Mouse (Mus musculus): Measurements from ENCODE around the gene Slc25a33. TPM values are rescaled to one million over a fixed set of nuclear protein-coding genes. Genes with fewer than 3 reads are reported as not detected.

Slc25a33 gene
- polyA plus RNA-seq, 1 experiment: 7.2 TPM

DNA sequence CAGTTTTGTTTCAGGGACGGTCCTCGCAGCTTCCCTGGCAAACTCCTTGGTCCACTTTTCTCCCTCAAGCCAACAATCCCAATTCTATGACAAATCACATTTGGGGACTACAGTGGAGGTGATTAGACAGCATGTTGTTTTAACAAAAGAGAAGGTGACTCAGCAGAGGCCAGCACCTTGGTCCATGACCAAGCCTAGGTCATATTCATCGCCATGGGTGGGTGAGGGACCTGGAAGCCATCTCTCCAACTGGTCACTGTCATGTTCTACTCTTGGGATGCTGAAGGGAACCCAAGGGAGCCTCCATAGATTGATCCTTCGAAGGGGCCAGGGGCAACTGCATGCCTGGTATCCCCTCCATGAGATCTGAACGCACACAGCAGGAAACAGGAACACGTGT lies 39.8 kb downstream of the Slc25a33 start:
- Histone ChIP-seq H3K27ac (ENCODE audit: control insufficient read depth, insufficient read depth, low read length) (no peak overlapping the region), H3K4me3 (ENCODE audit: control insufficient read depth, insufficient read depth, low read length) (no peak overlapping the region), H3K36me3 (ENCODE audit: control insufficient read depth, insufficient read depth, low read length) (peaks cover 4% of the 10 kb centered on the region; the same call in 1 of the 2 replicates), H3K27me3 (ENCODE audit: control insufficient read depth, insufficient read depth, low read length) (no peaks in the 10 kb centered on the region), H3K4me1 (replicated peaks; ENCODE audit: control insufficient read depth, insufficient read depth, low read length) (peaks cover 28% of the 10 kb centered on the region)
- no peak for DNase-seq
- TF ChIP-seq POLR2A (IDR thresholded peaks at IDR 0.05; ENCODE audit: control insufficient read depth, extremely low read depth, insufficient read depth, low read length, poor library complexity): no peak
- no peak for TF ChIP-seq CTCF (IDR thresholded peaks at IDR 0.05; ENCODE audit: borderline replicate concordance, control insufficient read depth, extremely low read depth, insufficient read depth, low read length, poor library complexity)
- WGBS: 97% methylated on average over 6 of the region's 6 CpGs

DNA sequence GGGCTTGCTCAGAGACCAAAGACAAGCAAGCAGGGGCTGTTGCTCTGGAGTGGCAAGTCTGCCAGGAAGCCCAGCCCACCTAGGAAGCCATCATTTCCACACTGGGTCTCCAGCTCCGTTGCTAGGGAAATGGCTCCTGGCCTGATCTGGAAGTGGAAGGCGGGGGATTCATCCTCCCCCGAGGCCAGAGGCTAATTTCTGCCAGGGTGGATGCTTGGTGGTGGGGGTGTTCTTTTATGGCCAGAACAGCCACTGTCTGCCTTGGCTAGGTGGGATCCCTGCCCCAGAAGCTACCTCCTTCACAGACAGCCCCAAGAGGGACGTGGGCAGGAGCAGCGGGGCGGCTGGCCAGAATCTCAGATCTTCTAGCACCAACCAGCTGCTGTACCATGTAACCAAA lies 40.3 kb downstream of the Slc25a33 start:
- H3K36me3 ChIP-seq (ENCODE audit: control insufficient read depth, insufficient read depth, low read length): peaks cover 4% of the 10 kb centered on the region; the same call in 1 of the 2 replicates
- H3K4me3 ChIP-seq (ENCODE audit: control insufficient read depth, insufficient read depth, low read length): no peak overlapping the region
- WGBS: 91% methylated on average over 6 of the region's 6 CpGs
- H3K27ac ChIP-seq (ENCODE audit: control insufficient read depth, insufficient read depth, low read length): no peak overlapping the region
- H3K4me1 ChIP-seq (replicated peaks; ENCODE audit: control insufficient read depth, insufficient read depth, low read length): peaks cover 28% of the 10 kb centered on the region
- TF ChIP-seq CTCF (IDR thresholded peaks at IDR 0.05; ENCODE audit: borderline replicate concordance, control insufficient read depth, extremely low read depth, insufficient read depth, low read length, poor library complexity): no peak
- TF ChIP-seq POLR2A (IDR thresholded peaks at IDR 0.05; ENCODE audit: control insufficient read depth, extremely low read depth, insufficient read depth, low read length, poor library complexity): no peak
- no peaks in the 10 kb centered on the region for H3K27me3 ChIP-seq (ENCODE audit: control insufficient read depth, insufficient read depth, low read length)
- no peak for DNase-seq

DNA sequence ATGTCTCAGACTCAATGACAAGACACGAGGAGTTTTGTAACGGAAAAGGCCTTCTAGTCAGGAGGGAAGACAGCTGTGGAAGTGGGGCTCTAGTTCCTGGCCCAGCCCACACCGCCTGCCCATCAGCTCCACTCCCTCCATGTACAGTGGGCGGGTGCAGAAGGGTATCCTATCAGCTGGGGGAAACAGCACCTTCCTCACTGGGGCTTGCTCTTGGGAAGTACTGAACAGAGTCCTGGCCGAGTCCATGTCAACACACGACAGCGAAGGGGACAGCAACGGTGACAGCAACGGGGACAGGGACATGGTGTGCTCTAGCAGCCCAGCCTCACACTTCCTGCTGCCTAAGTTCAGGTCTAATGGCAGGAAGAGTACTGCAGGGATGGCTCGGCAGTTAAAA lies 41.3 kb downstream of the Slc25a33 start:
- no peak for TF ChIP-seq POLR2A (IDR thresholded peaks at IDR 0.05; ENCODE audit: control insufficient read depth, extremely low read depth, insufficient read depth, low read length, poor library complexity)
- no peak for TF ChIP-seq CTCF (IDR thresholded peaks at IDR 0.05; ENCODE audit: borderline replicate concordance, control insufficient read depth, extremely low read depth, insufficient read depth, low read length, poor library complexity)
- 69% methylated on average over 10 of the region's 10 CpGs for WGBS
- Histone ChIP-seq H3K36me3 (ENCODE audit: control insufficient read depth, insufficient read depth, low read length) (peaks cover 4% of the 10 kb centered on the region; the same call in 1 of the 2 replicates), H3K27ac (ENCODE audit: control insufficient read depth, insufficient read depth, low read length) (no peak overlapping the region), H3K4me3 (ENCODE audit: control insufficient read depth, insufficient read depth, low read length) (no peak overlapping the region), H3K4me1 (replicated peaks; ENCODE audit: control insufficient read depth, insufficient read depth, low read length) (peaks cover 26% of the 10 kb centered on the region), H3K27me3 (ENCODE audit: control insufficient read depth, insufficient read depth, low read length) (no peaks in the 10 kb centered on the region)
- no peak for DNase-seq

DNA sequence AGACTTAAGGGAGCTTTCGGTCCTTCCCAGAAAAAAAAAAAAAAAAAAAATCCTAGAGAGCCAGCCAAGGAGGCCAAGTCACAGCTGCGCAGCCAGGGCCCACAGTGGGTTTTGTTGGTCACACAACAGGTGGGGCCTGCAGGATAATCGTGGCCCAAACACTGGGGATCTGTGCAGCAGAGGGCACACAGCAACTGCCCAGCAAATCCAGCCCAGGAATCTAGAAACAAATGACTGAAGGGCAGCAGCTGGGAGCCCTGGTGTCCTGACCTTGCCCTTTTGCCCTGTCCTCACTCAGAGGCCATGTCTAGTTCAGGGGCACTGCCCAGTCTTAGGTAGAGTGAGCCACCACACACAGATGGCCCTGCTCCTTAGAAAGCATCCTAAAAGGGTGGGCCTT lies 41.8 kb downstream of the Slc25a33 start:
- no peak for DNase-seq
- TF ChIP-seq CTCF (IDR thresholded peaks at IDR 0.05; ENCODE audit: borderline replicate concordance, control insufficient read depth, extremely low read depth, insufficient read depth, low read length, poor library complexity) (no peak), POLR2A (IDR thresholded peaks at IDR 0.05; ENCODE audit: control insufficient read depth, extremely low read depth, insufficient read depth, low read length, poor library complexity) (no peak)
- WGBS: 91% methylated on average over 3 of the region's 3 CpGs
- no peak overlapping the region for H3K27ac ChIP-seq (ENCODE audit: control insufficient read depth, insufficient read depth, low read length)
- no peaks in the 10 kb centered on the region for H3K27me3 ChIP-seq (ENCODE audit: control insufficient read depth, insufficient read depth, low read length)
- H3K36me3 ChIP-seq (ENCODE audit: control insufficient read depth, insufficient read depth, low read length): peaks cover 8% of the 10 kb centered on the region
- H3K4me3 ChIP-seq (ENCODE audit: control insufficient read depth, insufficient read depth, low read length): no peak overlapping the region
- H3K4me1 ChIP-seq (replicated peaks; ENCODE audit: control insufficient read depth, insufficient read depth, low read length): peaks cover 25% of the 10 kb centered on the region

DNA sequence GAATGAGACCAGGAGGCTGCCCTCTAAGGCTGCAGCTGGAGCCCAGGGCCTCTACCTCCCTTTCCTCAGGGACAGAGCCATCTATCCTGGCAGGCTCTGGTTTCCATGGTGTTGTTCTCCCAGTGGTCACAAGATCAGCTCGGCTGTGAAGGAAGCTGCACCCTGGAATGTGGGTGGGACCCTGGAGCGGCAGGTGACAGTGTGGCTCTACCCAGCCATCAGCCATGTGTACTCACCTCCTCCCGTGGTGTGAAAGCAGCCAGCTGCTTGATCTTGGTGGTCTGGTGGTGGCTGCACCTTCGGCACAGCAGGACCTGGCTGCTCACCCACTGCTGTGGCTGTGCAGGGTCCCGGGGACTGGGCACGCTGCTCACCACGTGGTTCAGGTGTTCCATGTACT lies 43.2 kb downstream of the Slc25a33 start:
- no peak for TF ChIP-seq POLR2A (IDR thresholded peaks at IDR 0.05; ENCODE audit: control insufficient read depth, extremely low read depth, insufficient read depth, low read length, poor library complexity)
- no peak for TF ChIP-seq CTCF (IDR thresholded peaks at IDR 0.05; ENCODE audit: borderline replicate concordance, control insufficient read depth, extremely low read depth, insufficient read depth, low read length, poor library complexity)
- Histone ChIP-seq H3K27ac (ENCODE audit: control insufficient read depth, insufficient read depth, low read length) (no peak overlapping the region), H3K4me3 (ENCODE audit: control insufficient read depth, insufficient read depth, low read length) (no peak overlapping the region), H3K27me3 (ENCODE audit: control insufficient read depth, insufficient read depth, low read length) (no peaks in the 10 kb centered on the region), H3K36me3 (ENCODE audit: control insufficient read depth, insufficient read depth, low read length) (peaks cover 12% of the 10 kb centered on the region), H3K4me1 (replicated peaks; ENCODE audit: control insufficient read depth, insufficient read depth, low read length) (peaks cover 15% of the 10 kb centered on the region)
- 52% methylated on average over 7 of the region's 7 CpGs for WGBS
- DNase-seq: no peak

DNA sequence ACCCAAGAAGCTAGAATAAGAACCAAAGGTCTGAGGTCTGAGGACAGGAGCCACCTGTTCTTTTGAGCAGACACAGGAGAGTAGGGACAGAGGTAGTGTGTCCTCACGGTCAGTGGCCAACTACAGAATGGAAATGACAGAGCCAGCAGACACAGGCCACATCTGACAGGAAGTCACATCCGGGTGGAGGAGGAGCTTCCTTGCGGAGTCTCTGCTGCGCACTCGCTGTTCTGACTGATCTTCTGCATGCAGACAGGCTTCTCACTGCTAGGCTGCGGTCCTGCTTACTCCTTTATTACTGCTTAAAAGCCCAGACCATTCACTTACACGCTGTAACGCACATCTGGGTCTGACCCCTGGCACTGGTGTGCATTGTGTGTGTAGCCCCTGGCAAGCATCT lies 45.3 kb downstream of the Slc25a33 start:
- TF ChIP-seq POLR2A (IDR thresholded peaks at IDR 0.05; ENCODE audit: control insufficient read depth, extremely low read depth, insufficient read depth, low read length, poor library complexity) (no peak), CTCF (IDR thresholded peaks at IDR 0.05; ENCODE audit: borderline replicate concordance, control insufficient read depth, extremely low read depth, insufficient read depth, low read length, poor library complexity) (no peak)
- 87% methylated on average over 8 of the region's 8 CpGs for WGBS
- H3K36me3 ChIP-seq (ENCODE audit: control insufficient read depth, insufficient read depth, low read length): peaks cover 12% of the 10 kb centered on the region
- no peak overlapping the region for H3K27ac ChIP-seq (ENCODE audit: control insufficient read depth, insufficient read depth, low read length)
- peaks cover 12% of the 10 kb centered on the region for H3K4me1 ChIP-seq (replicated peaks; ENCODE audit: control insufficient read depth, insufficient read depth, low read length)
- H3K27me3 ChIP-seq (ENCODE audit: control insufficient read depth, insufficient read depth, low read length): no peaks in the 10 kb centered on the region
- no peak overlapping the region for H3K4me3 ChIP-seq (ENCODE audit: control insufficient read depth, insufficient read depth, low read length)
- no peak for DNase-seq

DNA sequence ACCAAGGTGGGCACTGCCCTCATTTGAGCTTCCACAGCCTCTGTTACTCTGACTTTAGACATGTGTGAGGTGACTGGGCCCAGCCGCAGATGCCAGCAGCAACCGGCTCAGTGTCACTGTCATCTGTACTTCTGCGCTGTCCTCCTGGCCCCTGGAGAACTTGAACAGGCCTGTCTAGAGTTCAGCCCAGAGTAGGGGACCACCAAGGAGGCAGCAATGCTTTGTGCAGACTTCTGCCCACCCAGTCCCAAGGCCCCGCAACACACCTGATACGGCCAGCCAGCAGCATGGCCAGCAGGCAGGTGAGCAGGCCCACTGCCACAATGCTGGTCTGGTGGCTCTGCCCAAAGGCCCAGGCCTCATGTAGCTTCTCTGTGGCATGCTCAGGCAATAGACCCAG lies 46.4 kb downstream of the Slc25a33 start:
- Histone ChIP-seq H3K4me1 (replicated peaks; ENCODE audit: control insufficient read depth, insufficient read depth, low read length) (0 out of 2 replicates have a peak, but pooled peaks cover 3% of the 10 kb centered on the region), H3K27ac (ENCODE audit: control insufficient read depth, insufficient read depth, low read length) (no peak overlapping the region), H3K27me3 (ENCODE audit: control insufficient read depth, insufficient read depth, low read length) (no peaks in the 10 kb centered on the region), H3K4me3 (ENCODE audit: control insufficient read depth, insufficient read depth, low read length) (no peak overlapping the region), H3K36me3 (ENCODE audit: control insufficient read depth, insufficient read depth, low read length) (peaks cover 12% of the 10 kb centered on the region)
- no peak for TF ChIP-seq POLR2A (IDR thresholded peaks at IDR 0.05; ENCODE audit: control insufficient read depth, extremely low read depth, insufficient read depth, low read length, poor library complexity)
- TF ChIP-seq CTCF (IDR thresholded peaks at IDR 0.05; ENCODE audit: borderline replicate concordance, control insufficient read depth, extremely low read depth, insufficient read depth, low read length, poor library complexity): no peak
- no peak for DNase-seq
- 98% methylated on average over 5 of the region's 5 CpGs for WGBS

Data from thymus, adult 2 months (tissue).